Mouse (Mus musculus) heart, adult 18-20 months (tissue): ENCODE results near the gene Cacna2d2. TPM values are rescaled to one million over a fixed set of nuclear protein-coding genes. Genes with fewer than 3 reads are reported as not detected.

ENCODE experiments used
- DNase-seq, 2 experiments: peaks; one replicate each; pipeline ENCODE4 v3.0.0; 2021 to 2022; ENCODE audit warnings: mixed read lengths in 1 of 2
- total RNA-seq, 2 experiments: library from RNA; stranded (reverse); gene quantifications; 2 replicates each; pipeline ENCODE4 v1.2.3; 2021

Gene Cacna2d2
- total RNA-seq, 2 experiments from 2014 or later = 14.8 TPM

DNA sequence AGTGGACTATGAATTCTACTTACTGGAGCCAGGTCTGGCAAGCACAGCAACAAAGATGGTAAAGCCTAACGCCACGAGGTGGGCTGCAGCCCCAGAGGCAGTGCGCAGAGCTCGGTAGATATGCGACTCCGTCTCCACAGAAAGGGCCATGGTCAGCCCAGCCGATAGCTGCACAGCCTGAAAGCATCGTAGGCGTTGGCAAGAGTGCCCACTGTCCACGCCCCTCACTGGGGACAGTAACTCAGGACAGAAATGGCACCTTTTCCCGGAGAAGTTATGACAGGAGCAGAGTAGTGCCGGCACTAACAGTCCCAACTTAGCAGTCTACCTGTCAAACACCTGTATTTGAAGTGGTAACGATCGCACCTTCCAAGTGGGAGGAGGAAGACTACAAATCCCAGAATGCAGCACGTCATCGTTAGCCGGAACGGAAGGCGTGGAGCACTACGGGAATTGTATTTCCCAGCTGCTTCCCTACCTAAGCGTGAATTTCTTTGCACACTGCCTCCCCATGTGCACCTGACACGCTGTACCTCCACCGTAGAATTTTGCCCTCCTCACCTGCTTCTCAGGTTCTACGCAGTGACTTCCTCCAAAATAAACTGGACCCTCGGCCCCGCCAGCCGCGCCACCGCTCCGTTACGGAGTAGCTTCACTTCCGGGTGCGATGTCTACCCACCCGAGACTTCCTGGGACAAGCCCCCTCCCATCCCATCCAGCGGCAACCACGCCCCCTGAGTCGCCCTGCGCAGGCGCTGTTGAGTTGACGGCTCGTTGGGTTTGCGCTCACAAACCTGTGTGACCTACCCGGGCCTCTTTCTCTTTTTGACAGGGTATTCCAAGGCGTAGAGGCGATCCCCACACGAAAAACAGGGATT, 142.3 kb downstream of the Cacna2d2 start, which contains the start of the genes Cyb561d2 and Nprl2:
Cyb561d2 (minus strand) TSS at position 720 of the 878 bp plus-strand sequence.
Nprl2 (plus strand) TSS at position 753 of the 878 bp plus-strand sequence.
- DNase-seq = peak; percentile 96 to 97

DNA sequence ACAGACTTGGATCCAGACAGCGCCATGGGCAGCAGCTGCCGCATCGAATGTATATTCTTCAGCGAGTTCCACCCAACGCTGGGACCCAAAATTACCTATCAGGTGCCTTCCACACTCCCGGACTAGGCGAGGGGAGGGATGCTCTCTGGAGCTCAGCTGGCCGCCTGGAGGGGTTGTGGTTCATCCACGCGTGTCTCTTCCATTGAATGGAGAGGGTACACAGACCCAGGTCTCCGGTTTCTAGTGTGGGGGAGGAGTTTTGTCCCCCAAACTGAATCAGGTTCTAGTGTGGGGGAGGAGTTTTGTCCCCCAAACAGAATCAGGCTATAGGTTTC, 142.9 kb downstream of the Cacna2d2 start:
- DNase-seq = no peak

DNA sequence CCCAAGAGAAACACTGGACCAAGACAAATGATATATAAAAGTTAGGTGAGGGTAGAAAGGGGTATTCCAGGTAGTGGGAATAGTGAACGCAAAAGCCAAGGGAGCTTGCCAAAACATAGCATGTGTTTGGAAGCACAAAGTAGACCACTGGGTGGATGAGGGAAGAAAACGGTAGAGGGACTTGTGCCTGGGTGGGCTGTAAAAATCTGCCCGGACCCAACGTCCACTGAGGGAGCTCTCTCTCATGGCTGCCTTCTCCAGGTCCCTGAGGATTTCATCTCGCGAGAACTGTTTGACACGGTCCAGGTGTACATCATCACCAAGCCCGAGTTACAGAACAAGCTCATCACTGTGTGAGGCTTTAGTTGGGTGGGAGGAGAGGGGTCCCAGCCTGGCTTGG, 143.3 kb downstream of the Cacna2d2 start:
- no peak for DNase-seq

DNA sequence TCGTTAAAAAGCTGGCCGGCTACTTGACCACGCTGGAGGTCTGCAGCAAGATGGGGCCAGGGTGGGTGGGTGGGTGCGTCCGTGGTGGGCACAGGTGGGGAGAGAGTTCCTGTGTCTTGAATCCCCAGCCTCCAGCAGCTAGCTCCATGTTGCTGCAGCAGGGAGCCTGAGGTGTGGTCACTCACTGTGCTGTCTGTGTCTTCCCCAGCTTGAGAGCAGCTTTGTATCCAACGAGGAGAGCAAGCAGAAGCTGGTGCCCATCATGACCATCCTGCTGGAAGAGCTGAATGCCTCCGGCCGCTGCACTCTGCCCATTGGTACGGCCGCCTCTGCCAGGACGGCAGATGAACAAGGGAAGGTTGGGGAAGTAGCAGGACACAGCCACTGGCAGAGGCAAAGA, 143.9 kb downstream of the Cacna2d2 start:
- no peak for DNase-seq

DNA sequence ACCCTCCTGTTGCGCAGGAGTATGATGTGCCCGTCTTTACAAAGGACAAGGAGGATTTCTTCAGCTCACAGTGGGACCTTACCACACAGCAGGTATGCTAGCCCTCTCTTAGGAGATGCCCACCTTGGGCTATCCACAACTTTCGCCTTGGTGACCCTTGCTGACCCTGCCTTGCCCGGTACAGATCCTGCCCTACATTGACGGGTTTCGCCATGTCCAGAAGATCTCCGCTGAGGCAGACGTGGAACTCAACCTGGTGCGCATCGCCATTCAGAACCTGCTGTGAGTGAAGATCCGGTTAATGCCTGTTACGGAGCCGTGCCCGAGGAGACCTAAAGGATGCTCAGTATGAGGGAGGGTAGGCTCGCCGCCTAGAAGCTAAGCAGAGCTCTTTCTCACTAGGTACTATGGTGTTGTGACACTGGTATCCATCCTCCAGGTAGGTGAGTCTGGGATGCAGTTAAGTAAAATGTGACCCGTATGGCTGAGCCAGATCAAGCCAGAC, 144.8 kb downstream of the Cacna2d2 start:
- DNase-seq = no peak

DNA sequence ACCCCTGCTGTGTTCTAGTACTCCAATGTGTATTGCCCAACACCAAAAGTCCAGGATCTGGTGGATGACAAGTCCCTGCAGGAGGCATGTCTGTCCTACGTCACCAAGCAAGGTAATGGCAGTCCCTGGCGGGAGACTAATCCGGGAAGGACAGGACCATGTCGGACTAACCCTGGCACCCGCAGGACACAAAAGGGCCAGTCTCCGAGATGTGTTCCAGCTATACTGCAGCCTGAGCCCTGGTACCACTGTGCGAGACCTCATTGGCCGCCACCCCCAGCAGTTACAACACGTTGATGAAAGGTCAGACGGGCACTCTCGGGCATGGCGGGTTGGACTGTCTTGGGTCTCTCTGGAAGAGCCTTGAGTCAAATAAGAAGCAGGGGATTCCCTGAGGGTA, 145.3 kb downstream of the Cacna2d2 start:
- DNase-seq = no peak

DNA sequence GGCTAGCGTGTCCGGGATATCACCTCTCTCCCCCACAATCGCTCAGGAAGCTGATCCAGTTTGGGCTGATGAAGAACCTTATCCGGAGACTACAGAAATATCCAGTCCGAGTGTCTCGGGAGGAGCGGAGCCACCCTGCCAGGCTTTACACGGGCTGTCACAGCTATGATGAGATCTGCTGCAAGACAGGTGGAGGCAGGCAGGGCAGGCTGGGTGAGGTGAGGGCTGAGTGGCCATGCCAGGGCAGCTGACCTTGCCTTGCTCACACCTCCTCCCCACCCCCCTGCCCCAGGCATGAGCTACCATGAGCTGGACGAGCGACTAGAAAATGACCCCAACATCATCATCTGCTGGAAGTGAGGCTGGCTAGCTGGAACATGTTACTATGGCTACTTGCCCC, 145.8 kb downstream of the Cacna2d2 start:
- DNase-seq = no peak

DNA sequence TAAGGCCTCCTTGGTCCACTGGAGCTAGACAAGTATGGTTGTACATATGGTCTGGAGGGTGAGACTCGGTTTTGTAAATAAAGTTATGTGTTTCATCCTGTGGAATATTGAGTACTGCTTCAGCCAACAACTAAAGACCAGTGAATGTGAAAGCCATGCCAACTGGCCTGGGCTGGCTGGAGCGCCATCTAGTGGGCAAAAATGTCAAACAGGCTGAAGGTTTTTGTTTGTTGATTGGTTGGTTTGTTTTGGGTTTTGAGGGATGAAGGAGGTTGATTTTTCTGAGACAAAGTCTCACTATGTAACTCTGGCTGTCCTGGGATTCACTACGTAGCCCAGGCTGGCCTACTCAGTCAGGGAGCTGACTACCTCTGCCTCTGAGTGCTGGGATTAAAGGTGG, 146.2 kb downstream of the Cacna2d2 start:
- peak; percentile 64 to 88 for DNase-seq

DNA sequence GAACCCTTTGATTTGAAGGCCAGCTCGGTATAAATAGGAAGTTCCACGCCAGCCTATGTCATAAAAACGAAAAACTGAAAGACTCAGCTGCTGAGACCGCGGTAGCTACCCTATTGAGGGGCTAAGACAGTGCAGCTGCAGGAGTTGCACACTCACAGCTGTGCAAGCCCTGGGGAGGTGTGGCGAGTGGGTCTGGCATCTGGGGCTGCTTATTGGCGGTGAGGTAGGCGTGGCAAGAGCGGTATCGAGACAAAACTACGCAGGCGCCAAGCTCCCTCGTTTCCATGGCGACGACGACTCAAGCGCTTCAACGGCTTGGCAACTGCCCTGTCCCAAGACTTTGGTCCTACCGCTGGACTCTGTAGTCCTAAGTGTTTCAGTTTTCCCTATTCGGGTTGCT, 147.6 kb downstream of the Cacna2d2 start, which contains the start of gene Zmynd10:
Zmynd10 (plus strand) TSS at position 273 of the 400 bp plus-strand sequence.
- peak; percentile 89 to 93 for DNase-seq

DNA sequence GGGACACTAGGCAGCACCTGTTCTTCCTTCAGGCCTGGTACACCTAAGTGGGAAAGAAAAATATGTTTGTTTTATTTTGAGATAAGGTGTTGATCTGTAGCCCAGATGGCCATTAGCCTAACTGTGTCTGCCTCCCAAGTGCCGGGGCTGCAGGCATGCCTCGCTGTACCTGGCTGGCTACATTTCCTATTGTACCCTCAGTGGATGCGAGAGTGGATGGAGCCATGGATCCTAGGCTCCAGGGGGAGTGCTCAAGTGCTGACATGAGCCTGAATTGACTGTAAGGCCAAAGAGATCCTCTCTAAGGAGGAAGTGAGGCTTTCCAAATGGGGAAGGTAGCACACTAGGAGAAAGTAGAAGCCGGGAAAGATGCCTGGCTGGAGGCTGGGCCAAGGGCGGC, 148.5 kb downstream of the Cacna2d2 start:
- no peak for DNase-seq

DNA sequence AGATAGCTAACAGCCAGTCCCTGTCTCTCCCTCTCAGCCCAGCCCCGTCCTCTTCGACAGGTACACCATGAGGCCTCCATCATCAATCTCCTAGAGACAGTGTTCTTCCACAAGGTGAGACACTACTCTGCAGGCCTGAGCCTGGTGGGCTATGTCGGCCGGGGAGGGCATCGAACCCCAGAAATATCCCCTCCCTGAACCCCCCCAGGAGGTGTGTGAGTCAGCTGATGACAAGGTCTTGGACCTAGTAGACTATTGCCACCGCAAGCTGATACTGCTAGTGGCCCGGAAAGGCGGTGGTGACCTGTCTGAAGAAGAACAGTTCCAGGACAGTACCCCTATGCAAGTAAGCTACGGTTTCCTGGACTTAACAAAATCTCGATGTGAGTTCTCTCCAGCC, 149.4 kb downstream of the Cacna2d2 start:
- no peak for DNase-seq

DNA sequence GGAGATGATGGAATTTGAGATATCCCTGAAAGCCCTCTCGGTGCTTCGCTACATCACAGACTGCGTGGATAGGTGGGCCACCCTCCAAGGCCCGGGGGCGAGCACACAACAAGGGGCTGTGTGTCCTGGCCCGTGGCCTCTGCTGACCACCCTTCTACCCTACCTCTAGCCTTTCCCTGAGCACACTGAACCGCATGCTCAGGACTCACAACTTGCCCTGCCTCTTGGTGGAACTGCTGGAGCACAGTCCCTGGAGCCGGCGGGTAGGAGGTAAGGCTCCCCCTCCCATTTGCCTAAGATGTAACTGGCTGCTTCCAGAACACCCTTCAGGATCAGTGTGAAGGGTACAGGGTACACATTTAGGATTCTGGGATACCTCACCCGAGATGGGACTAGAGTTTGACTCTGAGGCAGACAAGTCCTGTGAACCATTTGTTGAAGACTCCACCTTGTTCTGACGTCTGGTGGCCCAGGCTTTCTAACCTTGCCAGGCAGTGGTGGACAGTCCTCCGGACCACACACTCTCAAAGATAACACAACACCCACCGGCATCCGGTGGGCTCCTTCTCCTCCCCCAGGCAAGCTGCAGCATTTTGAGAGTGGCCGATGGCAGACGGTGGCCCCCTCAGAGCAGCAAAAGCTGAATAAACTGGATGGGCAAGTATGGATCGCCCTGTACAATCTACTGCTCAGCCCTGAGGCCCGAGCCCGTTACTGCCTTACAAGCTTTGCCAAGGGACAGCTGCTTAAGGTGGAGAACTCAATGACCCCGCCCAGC, 150.1 kb downstream of the Cacna2d2 start:
- DNase-seq = no peak

DNA sequence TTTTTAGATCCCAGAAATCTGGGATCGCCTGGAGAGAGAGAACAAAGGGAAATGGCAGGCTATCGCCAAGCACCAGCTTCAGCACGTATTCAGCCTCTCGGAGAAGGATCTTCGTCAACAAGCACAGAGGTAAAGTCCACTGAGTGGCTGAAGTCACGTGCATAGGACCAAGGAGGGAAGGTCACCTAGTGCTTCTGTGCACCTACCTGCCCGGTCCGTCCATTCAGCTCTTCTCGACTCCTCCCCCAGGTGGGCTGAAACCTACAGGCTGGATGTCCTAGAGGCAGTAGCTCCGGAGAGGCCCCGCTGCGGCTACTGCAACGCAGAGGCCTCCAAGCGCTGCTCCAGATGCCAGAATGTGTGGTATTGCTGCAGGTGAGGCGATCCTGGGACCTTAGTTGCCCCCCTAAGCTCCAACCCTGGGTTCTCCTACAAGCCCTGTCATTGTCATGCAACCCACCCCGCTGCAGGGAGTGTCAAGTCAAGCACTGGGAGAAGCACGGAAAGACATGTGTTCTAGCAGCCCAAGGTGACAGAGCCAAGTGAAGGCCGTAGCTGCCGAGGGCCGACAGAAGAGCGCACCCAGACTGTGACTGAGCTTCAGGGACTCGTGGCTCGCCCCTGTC, 151.2 kb downstream of the Cacna2d2 start:
- no peak for DNase-seq

DNA sequence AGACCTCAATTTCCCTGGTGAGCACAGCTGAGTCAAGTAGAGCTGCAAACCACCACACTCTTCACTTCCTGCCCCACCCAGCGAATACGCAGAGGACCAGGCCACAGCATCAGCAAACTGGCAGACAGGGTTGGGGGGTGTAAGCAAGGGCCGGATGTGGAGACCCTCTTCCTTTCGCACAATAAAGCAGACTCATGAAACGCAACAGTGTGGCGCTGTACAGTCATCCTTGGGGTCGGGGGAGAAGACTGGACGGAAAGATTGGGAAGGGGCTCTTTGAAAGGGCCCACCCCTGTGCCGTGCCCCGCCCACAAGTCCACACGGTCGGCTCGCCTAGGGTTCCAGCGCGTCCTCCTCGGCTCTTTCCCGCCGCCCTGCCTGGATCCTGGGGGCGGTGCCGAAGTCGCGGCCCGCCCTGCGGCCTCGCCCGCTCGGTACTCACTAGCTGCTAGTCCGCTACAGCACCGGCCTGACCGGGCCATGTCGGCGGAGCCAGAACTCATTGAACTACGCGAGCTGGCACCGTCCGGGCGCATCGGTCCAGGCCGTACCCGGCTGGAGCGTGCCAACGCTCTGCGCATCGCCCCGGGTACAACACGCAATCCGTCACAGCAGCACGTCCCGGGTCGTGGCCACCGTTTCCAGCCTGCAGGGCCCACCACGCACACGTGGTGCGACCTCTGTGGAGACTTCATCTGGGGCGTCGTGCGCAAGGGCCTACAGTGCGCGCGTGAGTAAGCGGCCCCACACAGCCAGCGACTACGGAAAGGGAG, 151.9 kb downstream of the Cacna2d2 start, which contains the start of gene Rassf1:
Rassf1 (plus strand) TSS at position 439 of the 773 bp plus-strand sequence.
- peak; percentile 77 to 85 for DNase-seq

DNA sequence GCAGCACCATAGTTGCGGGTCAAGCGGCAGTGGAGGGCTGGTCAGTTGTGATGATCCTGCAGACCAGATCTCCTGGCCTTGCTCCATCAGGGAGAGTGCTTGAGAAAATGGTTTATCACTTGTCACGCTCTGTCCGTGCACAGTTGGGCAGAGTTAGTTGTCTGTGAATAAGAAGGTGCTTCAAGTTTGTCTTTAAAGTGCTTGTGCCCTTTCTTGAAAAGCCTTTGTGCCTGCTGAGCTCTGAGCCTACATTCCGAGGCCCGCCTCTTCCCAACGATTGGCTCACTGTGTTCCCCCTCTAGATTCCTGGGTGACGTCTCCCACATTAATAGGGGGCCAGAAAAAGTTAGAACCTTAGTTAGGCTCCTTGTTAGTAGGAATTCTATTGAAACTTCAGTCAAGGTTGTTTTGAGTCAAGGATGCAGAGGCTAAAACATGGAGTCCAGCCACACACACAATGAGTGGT, 152.5 kb downstream of the Cacna2d2 start:
- no peak for DNase-seq

DNA sequence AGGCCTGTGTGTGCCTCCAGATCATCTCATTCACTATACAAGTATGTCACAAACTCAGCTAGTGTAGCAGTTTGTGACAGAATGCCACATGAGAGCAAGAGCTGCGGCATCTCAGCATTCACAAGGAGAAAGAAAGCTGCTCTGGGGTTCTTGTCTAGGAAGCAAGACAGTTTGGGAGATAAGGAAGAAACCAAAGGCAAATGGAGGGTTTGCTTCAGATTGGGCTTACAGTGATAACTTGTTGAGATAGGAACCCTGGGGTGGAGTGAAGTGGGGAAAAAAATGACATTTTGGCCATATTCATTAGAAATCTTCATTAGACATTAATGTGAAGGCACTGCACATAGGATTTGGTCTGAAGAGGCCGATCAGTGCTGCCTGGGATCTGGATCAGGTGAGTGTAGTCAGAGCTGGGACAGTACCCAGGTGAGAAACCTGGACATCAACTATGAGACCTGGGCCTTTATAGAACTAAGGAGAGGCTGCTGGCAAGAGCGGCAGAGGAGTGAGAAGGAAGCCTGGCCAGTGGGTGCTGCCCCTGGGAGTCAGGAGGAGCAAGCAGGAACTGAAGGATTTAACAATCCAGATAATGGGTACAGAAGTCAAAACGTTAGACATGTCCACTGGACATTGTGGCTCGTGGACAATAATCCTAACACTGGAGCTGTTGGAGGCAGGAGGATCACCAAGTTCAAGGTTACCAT, 153.4 kb downstream of the Cacna2d2 start:
- no peak for DNase-seq

DNA sequence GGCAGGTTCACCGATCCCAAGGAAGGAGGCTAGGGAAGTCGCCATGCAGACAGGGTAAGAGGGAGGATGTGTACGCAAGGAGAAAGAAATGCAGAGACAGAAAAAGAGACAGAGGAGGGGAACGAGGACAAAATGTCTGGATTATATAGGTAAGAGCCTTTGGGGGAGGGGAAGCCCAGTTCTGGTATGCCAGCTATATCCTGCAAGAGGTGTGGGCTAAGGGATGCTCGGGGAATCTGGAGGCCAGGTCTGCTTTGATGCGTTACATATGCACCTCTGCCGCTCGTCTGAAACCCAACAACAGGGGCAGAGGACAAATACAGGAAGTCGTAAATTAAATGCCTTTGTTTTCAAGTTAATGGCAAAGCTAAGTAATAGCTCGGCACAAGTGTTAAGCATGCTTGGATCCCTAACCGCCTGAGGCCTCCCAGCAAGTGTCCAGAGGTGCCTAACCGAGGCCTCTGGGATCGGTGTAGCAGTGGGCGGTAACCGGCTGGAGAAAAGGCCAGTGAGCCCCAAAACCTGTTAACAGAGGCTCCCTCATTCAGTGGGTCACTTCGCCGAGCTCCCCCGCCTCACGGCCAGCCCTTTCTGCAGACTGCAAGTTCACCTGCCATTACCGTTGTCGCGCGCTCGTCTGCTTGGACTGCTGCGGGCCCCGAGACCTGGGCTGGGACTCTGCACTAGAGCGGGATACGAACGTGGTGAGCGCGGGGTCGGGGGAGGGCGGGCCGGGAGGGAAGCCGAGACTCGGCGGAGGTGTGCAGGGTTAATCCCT, 154.3 kb downstream of the Cacna2d2 start:
- DNase-seq = no peak

DNA sequence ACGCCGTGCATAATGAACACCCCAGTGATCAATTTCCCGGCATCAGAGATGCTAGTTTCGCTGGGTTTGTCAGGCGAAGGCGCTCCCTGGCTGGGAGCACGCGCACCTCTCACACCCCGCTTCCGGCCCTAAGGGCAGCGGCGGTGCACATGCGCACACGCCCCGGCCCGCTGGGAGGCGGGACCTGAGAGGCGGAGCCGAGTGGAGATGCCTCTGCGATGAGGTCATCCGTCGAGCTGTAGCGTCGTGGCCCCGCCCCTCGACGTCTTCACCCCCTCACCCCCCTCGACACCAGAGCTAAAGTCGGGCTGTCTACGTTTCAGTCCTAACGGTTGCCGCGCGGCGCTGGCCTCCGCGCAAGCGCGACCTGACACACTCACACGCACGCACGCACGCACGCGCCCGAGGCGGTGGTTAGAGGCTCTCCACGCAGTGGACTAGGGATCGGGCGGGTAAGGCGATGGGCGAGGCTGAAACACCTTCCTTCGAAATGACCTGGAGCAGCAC, 155.0 kb downstream of the Cacna2d2 start:
- DNase-seq = peak; percentile 94 to 97

DNA sequence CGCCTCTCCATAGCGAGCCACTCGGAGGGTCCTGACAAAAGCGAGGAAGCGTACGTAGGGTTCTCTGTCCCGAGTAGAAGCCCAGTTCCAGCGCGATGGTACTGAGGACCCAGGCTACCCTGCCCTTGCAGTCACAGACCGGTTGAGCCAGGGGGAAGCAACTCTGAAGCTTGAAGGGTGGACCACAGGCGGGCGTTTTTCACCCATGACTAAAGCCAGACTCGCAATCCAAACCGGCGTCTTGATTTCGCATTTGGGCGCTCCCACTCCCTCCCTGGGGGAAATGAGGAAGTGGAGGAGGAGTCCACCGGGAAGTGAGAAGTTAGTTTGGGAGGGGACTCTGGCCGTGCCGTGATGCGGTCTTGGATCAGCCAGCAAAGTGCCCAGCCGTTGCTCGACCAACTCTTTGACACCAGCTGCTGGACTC, 155.6 kb downstream of the Cacna2d2 start:
- DNase-seq = peak; percentile 86 to 91

DNA sequence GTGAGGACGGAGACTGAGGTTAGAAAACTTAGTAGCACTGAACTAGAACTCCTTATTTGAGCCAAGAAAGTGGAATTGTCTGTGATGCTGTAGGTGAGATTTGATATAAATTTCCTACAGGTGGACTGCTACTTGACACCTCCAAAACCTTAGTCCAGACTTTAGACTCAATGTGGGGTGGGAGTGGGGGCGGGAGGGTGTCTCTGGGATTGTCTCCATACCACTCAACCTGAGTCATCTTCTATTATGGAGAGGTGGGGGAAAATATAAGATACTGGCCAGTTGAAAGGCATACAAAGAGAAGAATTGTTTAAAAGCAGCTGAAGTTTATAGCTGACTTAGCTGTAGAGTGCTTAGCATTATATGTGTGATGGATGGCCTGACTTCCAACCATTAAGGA, 156.3 kb downstream of the Cacna2d2 start:
- no peak for DNase-seq
